Mouse (Mus musculus) G1E (cell line): Measurements from ENCODE around the gene Eif4e1b.
A peak's percentile ranks its signal among the peaks of the same experiment; 100 is the strongest.

Experiments
- CTCF ChIP-seq: IDR thresholded peaks from 2 replicates; pipeline ENCODE4 v1.5.1; 2012; ENCODE audit warnings: low read depth, low read length, inconsistent platforms, mixed read lengths
- GATA1 ChIP-seq: IDR thresholded peaks from 2 replicates; pipeline ENCODE4 v1.6.1; 2012; ENCODE audit warnings: borderline replicate concordance, low read length, inconsistent platforms, mixed read lengths
- GATA2 ChIP-seq: IDR thresholded peaks from 2 replicates; pipeline ENCODE4 v1.6.1; 2012; ENCODE audit warnings: low read depth, low read length, inconsistent platforms, borderline replicate concordance
- POLR2AphosphoS5 ChIP-seq: IDR thresholded peaks from 2 replicates; pipeline ENCODE4 v1.6.1; 2012; ENCODE audit warnings: low read depth, low read length, inconsistent platforms; ENCODE audit not compliant: insufficient replicate concordance

DNA sequence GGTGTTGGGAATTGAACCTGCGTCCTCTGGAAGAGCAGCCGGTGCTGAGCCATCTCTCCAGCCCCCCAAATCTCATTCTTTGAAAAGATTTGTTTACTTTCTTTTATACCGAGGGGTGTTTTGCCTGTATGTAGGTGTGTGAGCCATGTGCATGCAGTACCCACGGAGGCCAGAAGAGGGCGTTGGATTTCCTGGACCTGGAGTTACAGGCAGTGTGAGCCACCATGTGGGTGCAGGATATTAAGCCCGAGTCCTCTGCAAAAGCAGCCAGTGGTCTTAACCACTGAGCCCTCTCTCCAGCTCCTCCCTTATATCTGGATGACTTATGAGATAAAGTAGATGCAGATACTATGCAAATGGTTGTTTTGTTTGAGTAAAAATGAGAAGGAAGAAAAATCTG, 19.2 kb downstream of the Eif4e1b start:
- TF ChIP-seq CTCF = peak; percentile 39; the same call in 1 of the 2 replicates
- TF ChIP-seq GATA2 = no peak
- TF ChIP-seq GATA1 = no peak
- no peak for TF ChIP-seq POLR2AphosphoS5
